Mouse (Mus musculus): ENCODE measurements around the gene Ctf2. TPM values are rescaled to one million over a fixed set of nuclear protein-coding genes. Genes with fewer than 3 reads are reported as not detected.
A peak's percentile ranks its signal among the peaks of the same experiment; 100 is the strongest.

Gene Ctf2
- total and polyA plus RNA-seq, 3 experiments = 0.36 TPM; not detected in 2

- TF ChIP-seq HCFC1 (IDR thresholded peaks at IDR 0.05; ENCODE audit: low read depth, low read length) (peak; percentile 19; the same call in 1 of the 2 replicates), NRF1 (IDR thresholded peaks at IDR 0.05; ENCODE audit: low read depth, low read length) (no peak; the same call in 1 of the 2 replicates), EP300 (IDR thresholded peaks at IDR 0.05; ENCODE audit: low read length) (peak; percentile 44; the same call in 1 of the 2 replicates), SMC3 (IDR thresholded peaks at IDR 0.05; ENCODE audit: low read depth, low read length) (no peak), ELF1 (IDR thresholded peaks at IDR 0.05; ENCODE audit: low read depth, low read length) (peak; percentile 91), MEF2A (IDR thresholded peaks at IDR 0.05; ENCODE audit: borderline replicate concordance, low read depth, low read length) (0 out of 2 replicates have a peak, but pooled peaks have one; percentile 47), RCOR1 (conservative IDR thresholded peaks at IDR 0.05; ENCODE audit: low read depth, low read length) (no peak; the same call in 1 of the 2 replicates), ZC3H11A (IDR thresholded peaks at IDR 0.05; ENCODE audit: low read depth, low read length) (no peak), NELFE (IDR thresholded peaks at IDR 0.05; ENCODE audit: low read depth, low read length) (peak; percentile 97), ETS1 (conservative IDR thresholded peaks at IDR 0.05; ENCODE audit: low read depth, low read length) (no peak; the same call in 1 of the 2 replicates), BHLHE40 (IDR thresholded peaks at IDR 0.05; ENCODE audit: low read depth, low read length) (peak; percentile 17; the same call in 1 of the 2 replicates)
Observed at GRCm38 (mm10) chr7:127769651-127770038, 37.7 kb upstream of the Ctf2 start, which contains the start of gene Orai3 (continued).

GRCm38 (mm10) chr7:127768997-127769593 is 37.1 kb upstream of the Ctf2 start:
- peak overlapping the region; percentile 39 for H3K4me2 ChIP-seq (ENCODE audit: insufficient read depth, low read depth, poor library complexity, severe bottlenecking)
- no peaks in the 10 kb centered on the region for H3K9me3 ChIP-seq (replicated peaks; ENCODE audit: low read length)
- peak overlapping the region; percentile 77 to 87 (median 78) for H3K4me3 ChIP-seq (replicated peaks in 1 of 3; ENCODE audit: low read depth in 2 of 3, low read length in 2 of 3, poor library complexity in 1 of 3)
- in situ Hi-C loops (cut with MboI; ENCODE audit: low pct_ligation_motif_present, low pct_unique_long_range_greater_than_20kb, low sequenced_read_pairs) = loop anchor here (25.0 kb wide), 1 partner anchor 407 kb away; no protein-coding TSS in a partner anchor
- peaks cover 14% of the 10 kb centered on the region for H3K79me2 ChIP-seq (replicated peaks; ENCODE audit: control insufficient read depth, extremely low read depth, insufficient read depth, poor library complexity, severe bottlenecking)
- H3K4me1 ChIP-seq (ENCODE audit: control insufficient read depth in 1 of 2, insufficient read depth in 2 of 2) = peaks cover 5 to 60% of the 10 kb centered on the region in 2 experiments
- TF ChIP-seq CHD2 (IDR thresholded peaks at IDR 0.05; ENCODE audit: low read length) (peak; percentile 24; the same call in 1 of the 2 replicates), ETS1 (conservative IDR thresholded peaks at IDR 0.05; ENCODE audit: low read depth, low read length) (no peak), SMC3 (IDR thresholded peaks at IDR 0.05; ENCODE audit: low read depth, low read length) (no peak), HCFC1 (IDR thresholded peaks at IDR 0.05; ENCODE audit: low read depth, low read length) (no peak)
- H3K27ac ChIP-seq (ENCODE audit: insufficient read depth, low read depth) = peak overlapping the region; percentile 63; the same call in 1 of the 2 replicates
- H3K36me3 ChIP-seq (replicated peaks in 1 of 2; ENCODE audit: control insufficient read depth in 1 of 2, insufficient read depth in 1 of 2, low read length in 1 of 2) = peaks cover 18 to 47% of the 10 kb centered on the region in 2 experiments
- dilution Hi-C loops (cut with MboI; ENCODE audit: extremely low pct_ligation_motif_present, extremely low pct_unique_long_range_greater_than_20kb, low sequenced_read_pairs) = no loop called here
- peak overlapping the region; percentile 9; the same call in 1 of the 2 replicates for H3K9ac ChIP-seq (ENCODE audit: insufficient read depth, low read depth)
- no peaks in the 10 kb centered on the region for H3K27me3 ChIP-seq (replicated peaks)
- peak; percentile 65 for DNase-seq (ENCODE audit: extremely low read depth)

GRCm38 (mm10) chr7:127768346-127768996 is 36.5 kb upstream of the Ctf2 start:
- Histone ChIP-seq H3K4me1 (ENCODE audit: control insufficient read depth in 1 of 2, insufficient read depth in 2 of 2) (peaks cover 2 to 60% of the 10 kb centered on the region in 2 experiments), H3K36me3 (replicated peaks in 1 of 2; ENCODE audit: control insufficient read depth in 1 of 2, insufficient read depth in 1 of 2, low read length in 1 of 2) (peaks cover 23 to 46% of the 10 kb centered on the region in 2 experiments), H3K27me3 (replicated peaks) (no peaks in the 10 kb centered on the region), H3K79me2 (replicated peaks; ENCODE audit: control insufficient read depth, extremely low read depth, insufficient read depth, poor library complexity, severe bottlenecking) (peaks cover 14% of the 10 kb centered on the region), H3K9me3 (replicated peaks; ENCODE audit: low read length) (no peaks in the 10 kb centered on the region), H3K27ac (ENCODE audit: insufficient read depth, low read depth) (no peak overlapping the region), H3K4me3 (replicated peaks in 1 of 3; ENCODE audit: low read depth in 2 of 3, low read length in 2 of 3, poor library complexity in 1 of 3) (no peak overlapping the region), H3K9ac (ENCODE audit: insufficient read depth, low read depth) (no peak overlapping the region), H3K4me2 (ENCODE audit: insufficient read depth, low read depth, poor library complexity, severe bottlenecking) (no peak overlapping the region)
- TF ChIP-seq HCFC1 (IDR thresholded peaks at IDR 0.05; ENCODE audit: low read depth, low read length) (no peak), MAZ (IDR thresholded peaks at IDR 0.05; ENCODE audit: low read depth, low read length) (0 out of 2 replicates have a peak, but pooled peaks have one; percentile 51), RAD21 (IDR thresholded peaks at IDR 0.05; ENCODE audit: low read depth, low read length) (peak; percentile 54), CHD2 (IDR thresholded peaks at IDR 0.05; ENCODE audit: low read length) (peak; percentile 44; the same call in 1 of the 2 replicates), CTCF (conservative IDR thresholded peaks at IDR 0.05 in 1 of 2, IDR thresholded peaks at IDR 0.05 in 1 of 2; ENCODE audit: low read depth in 2 of 2, low read length in 2 of 2) (peak in 1 of 2 experiments; percentile 65; a peak in 2 of 4 replicates), IRF4 (IDR thresholded peaks at IDR 0.05; ENCODE audit: low read depth, low read length) (0 out of 2 replicates have a peak, but pooled peaks have one; percentile 30), SMC3 (IDR thresholded peaks at IDR 0.05; ENCODE audit: low read depth, low read length) (peak; percentile 58), ZNF384 (IDR thresholded peaks at IDR 0.05; ENCODE audit: low read depth, low read length) (no peak)
- in situ Hi-C loops (cut with MboI; ENCODE audit: low pct_ligation_motif_present, low pct_unique_long_range_greater_than_20kb, low sequenced_read_pairs) (loop anchor here (25.0 kb wide), 1 partner anchor 406 kb away; no protein-coding TSS in a partner anchor), dilution Hi-C loops (cut with MboI; ENCODE audit: extremely low pct_ligation_motif_present, extremely low pct_unique_long_range_greater_than_20kb, low sequenced_read_pairs) (no loop called here)
- DNase-seq (ENCODE audit: extremely low read depth) = no peak

All from CH12.LX (cell line).